Mouse (Mus musculus) cortical plate, adult 2 months (tissue): ENCODE results near the gene Ano2.

ENCODE experiments used
- CTCF ChIP-seq: fragments of 200-500 bp; IDR thresholded peaks from 2 replicates; pipeline ENCODE4 v1.5.1; 2011; ENCODE audit warnings: mild to moderate bottlenecking, control low read depth, low read length; ENCODE audit not compliant: insufficient read depth; ENCODE audit errors: extremely low read depth
- POLR2A ChIP-seq: fragments of 200-500 bp; IDR thresholded peaks from 2 replicates; pipeline ENCODE4 v1.6.1; 2011; ENCODE audit warnings: mild to moderate bottlenecking, low read length, control low read depth; ENCODE audit not compliant: insufficient read depth; ENCODE audit errors: extremely low read depth

GRCm38 (mm10) chr6:125690057-125690703 lies at the start of gene Ano2:
- TF ChIP-seq CTCF = no peak
- no peak for TF ChIP-seq POLR2A
